Mouse (Mus musculus): Measurements from ENCODE around the gene Hipk2. TPM values are rescaled to one million over a fixed set of nuclear protein-coding genes. Genes with fewer than 3 reads are reported as not detected.

The Hipk2 gene
- polyA plus RNA-seq, 1 experiment from 2014 or later, result 20.4 TPM

GRCm38 (mm10) chr6:38915776-38916175, 39.8 kb upstream of the Hipk2 start:
- Histone ChIP-seq H3K9ac (ENCODE audit: low read depth, low read length) (no peak overlapping the region), H3K36me3 (ENCODE audit: insufficient read depth, low read length) (no peaks in the 10 kb centered on the region), H3K27me3 (ENCODE audit: insufficient read depth, low read length) (no peaks in the 10 kb centered on the region), H3K4me1 (replicated peaks; ENCODE audit: insufficient read depth, low read length) (peaks cover 17% of the 10 kb centered on the region; the same call in 1 of the 2 replicates), H3K4me2 (ENCODE audit: low read length) (no peak overlapping the region), H3K4me3 (replicated peaks; ENCODE audit: low read depth, low read length) (no peak overlapping the region), H3K27ac (no peak overlapping the region), H3K9me3 (replicated peaks; ENCODE audit: low read length) (no peaks in the 10 kb centered on the region)
- 63% methylated on average over 5 of the region's 5 CpGs for WGBS
- TF ChIP-seq CTCF (IDR thresholded peaks at IDR 0.05; ENCODE audit: low read depth), result no peak
- DNase-seq (ENCODE audit: low spot score) (no peak), ATAC-seq (replicated peaks; ENCODE audit: low FRiP score, low read depth) (no peak)

DNA sequence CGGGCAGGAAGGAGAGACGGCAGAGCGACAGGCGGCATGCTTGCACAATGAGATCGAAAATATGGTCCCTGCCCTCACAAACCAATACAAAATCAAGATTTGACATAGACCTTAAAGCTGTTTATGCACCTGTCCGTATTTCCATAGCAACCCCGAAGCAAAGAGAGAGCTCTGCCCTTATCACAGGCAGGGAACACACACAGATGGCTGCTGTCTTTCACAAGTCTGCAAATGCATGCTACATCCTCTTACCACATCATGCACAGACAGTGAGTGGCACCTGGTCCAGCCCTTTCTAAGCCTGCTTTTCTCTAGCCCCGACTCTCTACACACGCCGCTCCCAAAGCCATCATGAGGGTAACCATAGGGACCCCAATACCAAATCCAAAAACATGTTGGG, 38.2 kb upstream of the Hipk2 start:
- DNase-seq (ENCODE audit: low spot score), result no peak
- TF ChIP-seq CTCF (IDR thresholded peaks at IDR 0.05; ENCODE audit: low read depth), result no peak
- no peaks in the 10 kb centered on the region for H3K36me3 ChIP-seq (ENCODE audit: insufficient read depth, low read length)

DNA sequence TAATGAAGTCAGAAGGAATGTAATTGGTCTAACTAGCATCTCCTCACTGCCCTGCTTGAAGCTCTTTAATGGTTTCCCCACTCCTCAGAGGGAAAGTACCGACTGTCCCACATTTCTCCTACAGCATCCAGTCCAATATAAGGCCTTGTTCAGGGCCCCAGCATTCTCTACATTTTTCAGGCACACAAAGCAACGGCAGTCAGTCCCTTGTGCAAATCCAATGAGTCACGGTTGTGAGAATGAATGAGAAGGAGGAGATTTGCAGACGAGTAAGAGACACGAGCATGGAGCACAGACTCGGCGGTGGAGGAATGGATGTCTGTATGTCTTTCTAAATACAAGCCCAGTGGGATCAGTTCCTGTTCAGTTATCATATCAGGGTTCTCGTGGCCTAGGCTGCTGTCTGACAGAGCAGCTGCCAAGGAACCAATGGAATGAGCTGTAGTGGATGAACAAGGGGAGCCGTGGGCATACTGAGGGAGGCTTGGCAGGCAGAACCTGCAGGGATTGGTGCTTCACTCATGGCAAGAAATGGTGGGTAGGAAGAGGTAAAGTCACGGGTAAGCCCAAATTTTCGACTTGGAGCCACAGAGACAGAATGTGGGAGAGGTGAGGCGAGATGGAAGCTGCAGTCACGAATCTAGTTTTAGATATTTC, 37.5 kb upstream of the Hipk2 start:
- Histone ChIP-seq H3K36me3 (ENCODE audit: insufficient read depth, low read length) (no peaks in the 10 kb centered on the region), H3K9me3 (replicated peaks; ENCODE audit: low read length) (no peaks in the 10 kb centered on the region), H3K4me3 (replicated peaks; ENCODE audit: low read depth, low read length) (no peak overlapping the region), H3K27ac (no peak overlapping the region), H3K9ac (ENCODE audit: low read depth, low read length) (no peak overlapping the region), H3K27me3 (ENCODE audit: insufficient read depth, low read length) (no peaks in the 10 kb centered on the region), H3K4me1 (replicated peaks; ENCODE audit: insufficient read depth, low read length) (peaks cover 11% of the 10 kb centered on the region; the same call in 1 of the 2 replicates), H3K4me2 (ENCODE audit: low read length) (no peak overlapping the region)
- DNase-seq (ENCODE audit: low spot score) (no peak), ATAC-seq (replicated peaks; ENCODE audit: low FRiP score, low read depth) (no peak)
- no peak for TF ChIP-seq CTCF (IDR thresholded peaks at IDR 0.05; ENCODE audit: low read depth)
- 81% methylated on average over 13 of the region's 13 CpGs for WGBS

More for the DNA sequence above, 38.2 kb upstream of the Hipk2 start:
- ATAC-seq (replicated peaks; ENCODE audit: low FRiP score, low read depth), result no peak
- H3K4me1 ChIP-seq (replicated peaks; ENCODE audit: insufficient read depth, low read length), result peaks cover 14% of the 10 kb centered on the region; the same call in 1 of the 2 replicates
- H3K9ac ChIP-seq (ENCODE audit: low read depth, low read length), result no peak overlapping the region
- 91% methylated on average over 10 of the region's 10 CpGs for WGBS
- no peaks in the 10 kb centered on the region for H3K9me3 ChIP-seq (replicated peaks; ENCODE audit: low read length)
- no peak overlapping the region for H3K4me3 ChIP-seq (replicated peaks; ENCODE audit: low read depth, low read length)
- no peak overlapping the region for H3K4me2 ChIP-seq (ENCODE audit: low read length)
- no peaks in the 10 kb centered on the region for H3K27me3 ChIP-seq (ENCODE audit: insufficient read depth, low read length)
- H3K27ac ChIP-seq, result no peak overlapping the region

GRCm38 (mm10) chr6:38912845-38913244, 36.9 kb upstream of the Hipk2 start:
- 74% methylated on average over 9 of the region's 9 CpGs for WGBS
- Histone ChIP-seq H3K27me3 (ENCODE audit: insufficient read depth, low read length) (no peaks in the 10 kb centered on the region), H3K36me3 (ENCODE audit: insufficient read depth, low read length) (no peaks in the 10 kb centered on the region), H3K27ac (no peak overlapping the region), H3K9ac (ENCODE audit: low read depth, low read length) (no peak overlapping the region), H3K4me1 (replicated peaks; ENCODE audit: insufficient read depth, low read length) (0 out of 2 replicates have a peak, but pooled peaks cover 6% of the 10 kb centered on the region), H3K4me3 (replicated peaks; ENCODE audit: low read depth, low read length) (no peak overlapping the region), H3K4me2 (ENCODE audit: low read length) (no peak overlapping the region), H3K9me3 (replicated peaks; ENCODE audit: low read length) (no peaks in the 10 kb centered on the region)
- no peak for DNase-seq (ENCODE audit: low spot score)
- ATAC-seq (replicated peaks; ENCODE audit: low FRiP score, low read depth), result no peak
- TF ChIP-seq CTCF (IDR thresholded peaks at IDR 0.05; ENCODE audit: low read depth), result no peak

DNA sequence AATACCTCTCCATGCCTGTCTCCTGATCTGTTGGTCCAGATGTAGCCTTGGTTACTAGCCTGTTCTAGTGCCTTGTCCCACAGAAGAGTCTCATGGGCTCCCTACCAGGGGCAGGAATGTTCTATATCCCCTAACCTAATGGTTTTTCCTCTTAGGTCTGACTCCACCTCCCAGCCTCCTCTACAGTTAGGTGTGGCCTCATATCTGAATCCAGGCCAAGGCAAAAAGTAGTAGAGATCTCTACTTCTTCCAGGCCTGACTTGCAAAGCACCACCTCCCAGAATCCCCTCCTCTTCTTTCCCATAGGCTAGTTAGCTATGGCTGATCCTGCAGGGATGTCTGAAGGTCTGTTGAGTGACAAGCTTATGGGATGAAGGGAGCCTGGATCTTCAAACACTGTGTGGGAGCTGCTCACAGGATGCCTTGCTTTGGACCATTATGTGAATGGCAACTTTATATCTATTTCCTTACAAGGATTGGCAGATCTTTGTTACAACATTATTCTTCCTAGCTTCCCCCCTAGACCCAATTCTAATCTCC, 36.2 kb upstream of the Hipk2 start:
- Histone ChIP-seq H3K36me3 (ENCODE audit: insufficient read depth, low read length) (no peaks in the 10 kb centered on the region), H3K27me3 (ENCODE audit: insufficient read depth, low read length) (no peaks in the 10 kb centered on the region), H3K4me3 (replicated peaks; ENCODE audit: low read depth, low read length) (no peak overlapping the region), H3K9ac (ENCODE audit: low read depth, low read length) (no peak overlapping the region), H3K27ac (no peak overlapping the region), H3K4me1 (replicated peaks; ENCODE audit: insufficient read depth, low read length) (0 out of 2 replicates have a peak, but pooled peaks cover 6% of the 10 kb centered on the region), H3K9me3 (replicated peaks; ENCODE audit: low read length) (no peaks in the 10 kb centered on the region), H3K4me2 (ENCODE audit: low read length) (no peak overlapping the region)
- TF ChIP-seq CTCF (IDR thresholded peaks at IDR 0.05; ENCODE audit: low read depth), result no peak
- DNase-seq (ENCODE audit: low spot score) (no peak), ATAC-seq (replicated peaks; ENCODE audit: low FRiP score, low read depth) (no peak)

- no peaks in the 10 kb centered on the region for H3K9me3 ChIP-seq (replicated peaks; ENCODE audit: low read length)
- H3K4me1 ChIP-seq (replicated peaks; ENCODE audit: insufficient read depth, low read length), result 0 out of 2 replicates have a peak, but pooled peaks cover 6% of the 10 kb centered on the region
- DNase-seq (ENCODE audit: low spot score) (peak; percentile 64), ATAC-seq (replicated peaks; ENCODE audit: low FRiP score, low read depth) (peak; percentile 14; the same call in 1 of the 2 replicates)
- no peak overlapping the region for H3K4me3 ChIP-seq (replicated peaks; ENCODE audit: low read depth, low read length)
- no peak overlapping the region for H3K27ac ChIP-seq
- 70% methylated on average over 3 of the region's 3 CpGs for WGBS
- no peaks in the 10 kb centered on the region for H3K27me3 ChIP-seq (ENCODE audit: insufficient read depth, low read length)
- no peaks in the 10 kb centered on the region for H3K36me3 ChIP-seq (ENCODE audit: insufficient read depth, low read length)
- TF ChIP-seq CTCF (IDR thresholded peaks at IDR 0.05; ENCODE audit: low read depth), result peak; percentile 90
- H3K4me2 ChIP-seq (ENCODE audit: low read length), result no peak overlapping the region
- H3K9ac ChIP-seq (ENCODE audit: low read depth, low read length), result no peak overlapping the region
Observed at GRCm38 (mm10) chr6:38910828-38911559, 35.0 kb upstream of the Hipk2 start.
